Mouse (Mus musculus): Measurements from ENCODE around the gene Gypa. TPM values are rescaled to one million over a fixed set of nuclear protein-coding genes. Genes with fewer than 3 reads are reported as not detected.

Gene Gypa
- 2.0 and 4.0 TPM in 2 replicates for polyA plus RNA-seq (2015; fragmentation: Nextera tagmentation; extraction: Ambion mirVana)

GRCm38 (mm10) chr8:80493523-80494345 lies at the start of gene Gypa:
TSS of gene Gypa (plus strand) at chr8:80493781.
- peaks cover 10% of the 10 kb centered on the region for H3K4me1 ChIP-seq (replicated peaks)
- ATAC-seq (ENCODE audit: low FRiP score): no peak
- WGBS: 28% methylated on average over 14 of the region's 14 CpGs
- H3K9me3 ChIP-seq: no peaks in the 10 kb centered on the region
- peak within 1 kb of the TSS; percentile 74 for H3K4me2 ChIP-seq
- peak within 1 kb of the TSS; percentile 51 for H3K4me3 ChIP-seq
- H3K36me3 ChIP-seq: no peaks in the 10 kb centered on the region
- no peaks in the 10 kb centered on the region for H3K27me3 ChIP-seq
- H3K9ac ChIP-seq: peak within 1 kb of the TSS; percentile 63
- no peak within 1 kb of the TSS for H3K27ac ChIP-seq

GRCm38 (mm10) chr8:80444534-80445072 lies 49.0 kb upstream of the Gypa start:
- H3K9ac ChIP-seq: no peak overlapping the region
- no peaks in the 10 kb centered on the region for H3K4me1 ChIP-seq (replicated peaks)
- no peaks in the 10 kb centered on the region for H3K9me3 ChIP-seq
- 81% methylated on average over 4 of the region's 4 CpGs for WGBS
- H3K27ac ChIP-seq: no peak overlapping the region
- no peak for ATAC-seq (ENCODE audit: low FRiP score)
- no peak overlapping the region for H3K4me2 ChIP-seq
- H3K4me3 ChIP-seq: no peak overlapping the region
- no peaks in the 10 kb centered on the region for H3K36me3 ChIP-seq
- no peaks in the 10 kb centered on the region for H3K27me3 ChIP-seq

- 45% methylated on average over 4 of the region's 4 CpGs for WGBS
- no peak overlapping the region for H3K9ac ChIP-seq
- H3K4me3 ChIP-seq: no peak overlapping the region
- H3K4me2 ChIP-seq: no peak overlapping the region
- no peaks in the 10 kb centered on the region for H3K9me3 ChIP-seq
- H3K4me1 ChIP-seq (replicated peaks): no peaks in the 10 kb centered on the region
- H3K36me3 ChIP-seq: no peaks in the 10 kb centered on the region
- no peak for ATAC-seq (ENCODE audit: low FRiP score)
- H3K27me3 ChIP-seq: no peaks in the 10 kb centered on the region
- H3K27ac ChIP-seq: no peak overlapping the region
Observed at GRCm38 (mm10) chr8:80447217-80447616, 46.4 kb upstream of the Gypa start.

- no peak for ATAC-seq (ENCODE audit: low FRiP score)
- no peaks in the 10 kb centered on the region for H3K4me1 ChIP-seq (replicated peaks)
Observed at GRCm38 (mm10) chr8:80451938-80452690, 41.5 kb upstream of the Gypa start.

GRCm38 (mm10) chr8:80463450-80463917 lies 30.1 kb upstream of the Gypa start:
- H3K9me3 ChIP-seq: no peaks in the 10 kb centered on the region
- H3K36me3 ChIP-seq: no peaks in the 10 kb centered on the region
- H3K4me3 ChIP-seq: no peak overlapping the region
- no peak overlapping the region for H3K27ac ChIP-seq
- no peaks in the 10 kb centered on the region for H3K4me1 ChIP-seq (replicated peaks)
- no peak overlapping the region for H3K4me2 ChIP-seq
- no peak for ATAC-seq (ENCODE audit: low FRiP score)
- H3K9ac ChIP-seq: no peak overlapping the region
- no peaks in the 10 kb centered on the region for H3K27me3 ChIP-seq
- WGBS: 85% methylated on average over 4 of the region's 4 CpGs

More at GRCm38 (mm10) chr8:80451938-80452690, 41.5 kb upstream of the Gypa start:
- Histone ChIP-seq H3K4me3 (no peak overlapping the region), H3K9me3 (no peaks in the 10 kb centered on the region), H3K9ac (no peak overlapping the region), H3K27me3 (no peaks in the 10 kb centered on the region), H3K36me3 (no peaks in the 10 kb centered on the region), H3K4me2 (no peak overlapping the region), H3K27ac (no peak overlapping the region)
- WGBS: 55% methylated on average over 19 of the region's 19 CpGs

- WGBS: 41% methylated on average over 7 of the region's 7 CpGs
- Histone ChIP-seq H3K4me3 (no peak overlapping the region), H3K36me3 (no peaks in the 10 kb centered on the region), H3K4me1 (replicated peaks) (no peaks in the 10 kb centered on the region), H3K9me3 (no peaks in the 10 kb centered on the region), H3K27me3 (no peaks in the 10 kb centered on the region), H3K27ac (no peak overlapping the region), H3K4me2 (no peak overlapping the region), H3K9ac (no peak overlapping the region)
- ATAC-seq (ENCODE audit: low FRiP score): no peak
Observed at GRCm38 (mm10) chr8:80474971-80475370, 18.6 kb upstream of the Gypa start.

GRCm38 (mm10) chr8:80478156-80478555 lies 15.4 kb upstream of the Gypa start:
- 71% methylated on average over 5 of the region's 5 CpGs for WGBS
- no peaks in the 10 kb centered on the region for H3K36me3 ChIP-seq
- no peak overlapping the region for H3K4me2 ChIP-seq
- H3K9ac ChIP-seq: no peak overlapping the region
- H3K4me3 ChIP-seq: no peak overlapping the region
- H3K4me1 ChIP-seq (replicated peaks): no peaks in the 10 kb centered on the region
- H3K27me3 ChIP-seq: no peaks in the 10 kb centered on the region
- H3K27ac ChIP-seq: no peak overlapping the region
- no peaks in the 10 kb centered on the region for H3K9me3 ChIP-seq
- no peak for ATAC-seq (ENCODE audit: low FRiP score)

- H3K4me1 ChIP-seq (replicated peaks): no peaks in the 10 kb centered on the region
- no peaks in the 10 kb centered on the region for H3K36me3 ChIP-seq
- H3K27me3 ChIP-seq: no peaks in the 10 kb centered on the region
- H3K4me3 ChIP-seq: no peak overlapping the region
- no peaks in the 10 kb centered on the region for H3K9me3 ChIP-seq
- no peak overlapping the region for H3K27ac ChIP-seq
- WGBS: 63% methylated on average over 1 of the region's 1 CpGs
- H3K4me2 ChIP-seq: no peak overlapping the region
- H3K9ac ChIP-seq: no peak overlapping the region
- no peak for ATAC-seq (ENCODE audit: low FRiP score)
Observed at GRCm38 (mm10) chr8:80479129-80479528, 14.5 kb upstream of the Gypa start.

- H3K4me3 ChIP-seq: no peak overlapping the region
- H3K4me1 ChIP-seq (replicated peaks): no peaks in the 10 kb centered on the region
- H3K27me3 ChIP-seq: no peaks in the 10 kb centered on the region
- ATAC-seq (ENCODE audit: low FRiP score): no peak
- no peak overlapping the region for H3K9ac ChIP-seq
- H3K9me3 ChIP-seq: no peaks in the 10 kb centered on the region
- H3K4me2 ChIP-seq: no peak overlapping the region
- H3K36me3 ChIP-seq: no peaks in the 10 kb centered on the region
- WGBS: 81% methylated on average over 6 of the region's 6 CpGs
- H3K27ac ChIP-seq: no peak overlapping the region
Observed at GRCm38 (mm10) chr8:80482173-80482572, 11.4 kb upstream of the Gypa start.

GRCm38 (mm10) chr8:80482822-80483774 lies 10.5 kb upstream of the Gypa start:
- Histone ChIP-seq H3K27ac (no peak overlapping the region), H3K9ac (no peak overlapping the region), H3K9me3 (no peaks in the 10 kb centered on the region), H3K36me3 (no peaks in the 10 kb centered on the region), H3K4me2 (peak overlapping the region; percentile 34; the same call in 1 of the 2 replicates), H3K27me3 (no peaks in the 10 kb centered on the region), H3K4me1 (replicated peaks) (no peaks in the 10 kb centered on the region), H3K4me3 (no peak overlapping the region)
- peak; percentile 52; the same call in 1 of the 2 replicates for ATAC-seq (ENCODE audit: low FRiP score)
- WGBS: 38% methylated on average over 16 of the region's 16 CpGs

GRCm38 (mm10) chr8:80491562-80491961 lies 2.0 kb upstream of the Gypa start:
- Histone ChIP-seq H3K27me3 (no peaks in the 10 kb centered on the region), H3K4me3 (no peak overlapping the region), H3K27ac (no peak overlapping the region), H3K4me1 (replicated peaks) (peaks cover 10% of the 10 kb centered on the region), H3K9ac (no peak overlapping the region), H3K9me3 (no peaks in the 10 kb centered on the region), H3K36me3 (no peaks in the 10 kb centered on the region), H3K4me2 (no peak overlapping the region)
- no peak for ATAC-seq (ENCODE audit: low FRiP score)
- 62% methylated on average over 1 of the region's 1 CpGs for WGBS
